Mouse (Mus musculus): ENCODE results near the gene Olfr549.

Gene Olfr549

GRCm38 (mm10) chr7:102549570-102549969 lies at the start of gene Olfr549:
TSS of gene Olfr549 (plus strand) at chr7:102549870.
- DNase-seq (ENCODE audit: low spot score), result no peak

- DNase-seq (ENCODE audit: low spot score), result no peak
These were observed 47.7 kb upstream of the Olfr549 start for GRCm38 (mm10) chr7:102501986-102502385.

GRCm38 (mm10) chr7:102506848-102507247 lies 42.8 kb upstream of the Olfr549 start:
- peak; percentile 77 for DNase-seq (ENCODE audit: low spot score)

- no peak for DNase-seq (ENCODE audit: low spot score)
These were observed 41.6 kb upstream of the Olfr549 start for GRCm38 (mm10) chr7:102508066-102508465.

- no peak for DNase-seq (ENCODE audit: low spot score)
These were observed 41.0 kb upstream of the Olfr549 start for GRCm38 (mm10) chr7:102508666-102509065.

- no peak for DNase-seq (ENCODE audit: low spot score)
These were observed 39.9 kb upstream of the Olfr549 start for GRCm38 (mm10) chr7:102509726-102510125.

- no peak for DNase-seq (ENCODE audit: low spot score)
These were observed 37.7 kb upstream of the Olfr549 start for GRCm38 (mm10) chr7:102511927-102512326.

GRCm38 (mm10) chr7:102512814-102513435 lies 36.7 kb upstream of the Olfr549 start:
- DNase-seq (ENCODE audit: low spot score), result peak; percentile 95

- no peak for DNase-seq (ENCODE audit: low spot score)
These were observed 35.5 kb upstream of the Olfr549 start for GRCm38 (mm10) chr7:102514144-102514543.

GRCm38 (mm10) chr7:102516261-102517050 lies 33.2 kb upstream of the Olfr549 start:
- DNase-seq (ENCODE audit: low spot score), result no peak

- no peak for DNase-seq (ENCODE audit: low spot score)
These were observed 32.7 kb upstream of the Olfr549 start for GRCm38 (mm10) chr7:102517051-102517335.

- DNase-seq (ENCODE audit: low spot score), result no peak
These were observed 20.6 kb upstream of the Olfr549 start for GRCm38 (mm10) chr7:102529052-102529451.

GRCm38 (mm10) chr7:102534449-102534848 lies 15.2 kb upstream of the Olfr549 start, which contains the start of gene Olfr547:
TSS of gene Olfr547 (plus strand) at chr7:102534749.
- DNase-seq (ENCODE audit: low spot score), result no peak

- no peak for DNase-seq (ENCODE audit: low spot score)
These were observed 9.1 kb upstream of the Olfr549 start, which contains the start of gene Olfr548-ps1 for GRCm38 (mm10) chr7:102540596-102540995. TSS of gene Olfr548-ps1 (plus strand) at chr7:102540896.

GRCm38 (mm10) chr7:102541251-102541650 lies 8.4 kb upstream of the Olfr549 start:
- DNase-seq (ENCODE audit: low spot score), result no peak

GRCm38 (mm10) chr7:102553279-102553678 lies 3.6 kb downstream of the Olfr549 start:
- no peak for DNase-seq (ENCODE audit: low spot score)

GRCm38 (mm10) chr7:102564999-102565997 lies 15.6 kb downstream of the Olfr549 start, which contains the start of gene Trim21:
TSS of gene Trim21 (minus strand) at chr7:102565486.
- DNase-seq (ENCODE audit: low spot score), result peak; percentile 84

- DNase-seq (ENCODE audit: low spot score), result no peak
These were observed 16.5 kb downstream of the Olfr549 start for GRCm38 (mm10) chr7:102566219-102566618.

- no peak for DNase-seq (ENCODE audit: low spot score)
These were observed 21.5 kb downstream of the Olfr549 start, which contains the start of gene Olfr550 for GRCm38 (mm10) chr7:102571142-102571541. TSS of gene Olfr550 (plus strand) at chr7:102571442.

GRCm38 (mm10) chr7:102573174-102573830 lies 23.6 kb downstream of the Olfr549 start:
- DNase-seq (ENCODE audit: low spot score), result no peak

- no peak for DNase-seq (ENCODE audit: low spot score)
These were observed 26.3 kb downstream of the Olfr549 start for GRCm38 (mm10) chr7:102575998-102576397.

GRCm38 (mm10) chr7:102591786-102592185 lies 42.1 kb downstream of the Olfr549 start, which contains the start of gene Olfr551:
TSS of gene Olfr551 (minus strand) at chr7:102591886.
- no peak for DNase-seq (ENCODE audit: low spot score)
